In genomic region chr1:78658441-78659269, GRCm38 (mm10) we compare ENCODE assay signal across 8 mouse cellular contexts. TPM values are rescaled to one million over a fixed set of nuclear protein-coding genes. Genes with fewer than 3 reads are reported as not detected.
A peak's percentile ranks its signal among the peaks of the same experiment; 100 is the strongest.
DNase-seq lines count a peak whose midpoint lies in the region; ATAC-seq lines count a peak whose summit lies in the region.

No protein-coding gene starts in this region.

- no peak for ATAC-seq in erythroblast, adult 5-6 weeks (replicated peaks; ENCODE audit: low FRiP score, poor library complexity, severe bottlenecking)
- ATAC-seq in heart, embryonic 13.5 days (ENCODE audit: extremely low read depth, insufficient number of reproducible peaks, low FRiP score, low TSS enrichment): no peak
- no peak for ATAC-seq in midbrain, embryonic 15.5 days (replicated peaks)
- no peak for ATAC-seq in erythroid progenitor cell, adult 5-6 weeks (replicated peaks; ENCODE audit: low FRiP score, poor library complexity, severe bottlenecking)

- peaks cover 38% of the 10 kb centered on the region for H3K4me1 ChIP-seq in erythroblast, embryonic 14.5 days (ENCODE audit: control insufficient read depth)
- peaks cover 61% of the 10 kb centered on the region for H3K4me1 ChIP-seq in heart, embryonic 13.5 days
- peaks cover 33% of the 10 kb centered on the region for H3K4me1 ChIP-seq in midbrain, embryonic 15.5 days

- H3K36me3 ChIP-seq in erythroblast, embryonic 14.5 days (ENCODE audit: control insufficient read depth): no peaks in the 10 kb centered on the region
- peaks cover 1% of the 10 kb centered on the region; the same call in 1 of the 2 replicates for H3K36me3 ChIP-seq in heart, embryonic 13.5 days
- H3K36me3 ChIP-seq in midbrain, embryonic 15.5 days (replicated peaks): no peaks in the 10 kb centered on the region

- peak overlapping the region; percentile 92 for H3K4me3 ChIP-seq in erythroblast, embryonic 14.5 days (replicated peaks)
- H3K4me3 ChIP-seq in heart, embryonic 13.5 days: peak overlapping the region; percentile 95
- peak overlapping the region; percentile 65 for H3K4me3 ChIP-seq in midbrain, embryonic 15.5 days

- H3K27ac ChIP-seq in heart, embryonic 13.5 days (replicated peaks): peak overlapping the region; percentile 95
- peak overlapping the region; percentile 95 for H3K27ac ChIP-seq in midbrain, embryonic 15.5 days

- H3K9me3 ChIP-seq in erythroblast, embryonic 14.5 days (ENCODE audit: control insufficient read depth, low read length): no peaks in the 10 kb centered on the region
- no peaks in the 10 kb centered on the region for H3K9me3 ChIP-seq in heart, embryonic 13.5 days
- H3K9me3 ChIP-seq in midbrain, embryonic 15.5 days: no peaks in the 10 kb centered on the region

- 2% methylated on average over 20 of the region's 20 CpGs for WGBS in heart, embryonic 13.5 days
- whole genome bisulfite sequencing in midbrain, embryonic 15.5 days: 2% methylated on average over 20 of the region's 20 CpGs

- H3K9ac ChIP-seq in heart, embryonic 13.5 days: peak overlapping the region; percentile 98
- H3K9ac ChIP-seq in midbrain, embryonic 15.5 days: peak overlapping the region; percentile 87

- no peaks in the 10 kb centered on the region for H3K27me3 ChIP-seq in erythroblast, embryonic 14.5 days (ENCODE audit: control insufficient read depth)
- no peaks in the 10 kb centered on the region for H3K27me3 ChIP-seq in heart, embryonic 13.5 days (replicated peaks)
- no peaks in the 10 kb centered on the region for H3K27me3 ChIP-seq in midbrain, embryonic 15.5 days (replicated peaks)

- peak overlapping the region; percentile 74 for H3K4me2 ChIP-seq in heart, embryonic 13.5 days
- H3K4me2 ChIP-seq in midbrain, embryonic 15.5 days: peak overlapping the region; percentile 67

- peak; percentile 17 to 28 for DNase-seq in B cell, adult 2 months
- peak; percentile 22 for DNase-seq in cerebellum, adult 8-10 months
- DNase-seq in kidney, postnatal 4 days: peak; percentile 21 to 47

RNA-seq across cellular contexts. Expression of gene Utp14b, which starts 0.8 kb away (rescaled TPM):
- 0.01 and 0.02 TPM in 2 replicates for polyA plus RNA-seq in erythroblast, embryonic 14.5 days (2012)
- 0.77 and 1.5 TPM in 2 replicates for total RNA-seq in erythroblast, adult 5-6 weeks (2015; ENCODE audit: low replicate concordance)
- 1.1 and 1.5 TPM in 2 replicates for total RNA-seq in erythroblast, adult 5-6 weeks (2017; ENCODE audit: low replicate concordance)
- polyA plus RNA-seq in heart, embryonic 13.5 days (2015; fragmentation: Nextera tagmentation; extraction: Ambion mirVana): 1.7 and 2.0 TPM in 2 replicates
- 1.8 and 2.2 TPM in 2 replicates for polyA plus RNA-seq in midbrain, embryonic 15.5 days (2015; fragmentation: Nextera tagmentation; extraction: Ambion mirVana)
- total RNA-seq in erythroid progenitor cell, adult 5-6 weeks (2015; ENCODE audit: low replicate concordance): 0.72 and 3.8 TPM in 2 replicates
- total RNA-seq in erythroid progenitor cell, adult 5-6 weeks (2017; ENCODE audit: low replicate concordance): 2.3 and 2.4 TPM in 2 replicates

RNA-seq across cellular contexts. Expression of gene Acsl3, which starts 1.0 kb away (rescaled TPM):
- 0.11 and 0.16 TPM in 2 replicates for polyA plus RNA-seq in erythroblast, embryonic 14.5 days (2012)
- 4.0 and 11.0 TPM in 2 replicates for total RNA-seq in erythroblast, adult 5-6 weeks (2015; ENCODE audit: low replicate concordance)
- 2.9 and 14.2 TPM in 2 replicates for total RNA-seq in erythroblast, adult 5-6 weeks (2017; ENCODE audit: low replicate concordance)
- polyA plus RNA-seq in heart, embryonic 13.5 days (2015; fragmentation: Nextera tagmentation; extraction: Ambion mirVana): 66.5 and 68.6 TPM in 2 replicates
- polyA plus RNA-seq in midbrain, embryonic 15.5 days (2015; fragmentation: Nextera tagmentation; extraction: Ambion mirVana): 98.9 and 106 TPM in 2 replicates
- total RNA-seq in erythroid progenitor cell, adult 5-6 weeks (2015; ENCODE audit: low replicate concordance): 2.9 and 4.0 TPM in 2 replicates
- total RNA-seq in erythroid progenitor cell, adult 5-6 weeks (2017; ENCODE audit: low replicate concordance): 5.6 and 13.5 TPM in 2 replicates

Comparison
In these comparisons a context has a peak if more than half of its experiments do, and no peak if none do; other contexts are left out.
1. RNA of gene Acsl3, which starts 1.0 kb away (polyA plus RNA-seq): 98.9 to 106 TPM in midbrain, embryonic 15.5 days and 66.5 to 68.6 TPM in heart, embryonic 13.5 days; 0.11 to 0.16 TPM in erythroblast, embryonic 14.5 days; every median in the first group is over 10 times any median in the second.
2. Peak in every context shown above with its lines, with median percentiles within 50 percentile points of each other: H3K4me3 ChIP-seq and DNase-seq.